Mouse (Mus musculus): ENCODE data around the gene Hdac7. TPM values are rescaled to one million over a fixed set of nuclear protein-coding genes. Genes with fewer than 3 reads are reported as not detected.

The Hdac7 gene
- polyA plus RNA-seq, 1 experiment, result 37.8 TPM

- TF ChIP-seq POLR2A (IDR thresholded peaks at IDR 0.05; ENCODE audit: borderline replicate concordance, control insufficient read depth, low read depth, low read length) (no peak), CTCF (IDR thresholded peaks at IDR 0.05; ENCODE audit: control insufficient read depth, insufficient read depth, low read length) (no peak)
- Histone ChIP-seq H3K4me1 (ENCODE audit: control insufficient read depth, insufficient read depth, low read length) (no peaks in the 10 kb centered on the region; the same call in 1 of the 2 replicates), H3K27ac (ENCODE audit: control insufficient read depth, insufficient read depth, low read depth, low read length, poor library complexity) (no peak overlapping the region), H3K4me3 (replicated peaks; ENCODE audit: control insufficient read depth, low read depth, low read length) (no peak overlapping the region)
- WGBS, result 75% methylated on average over 8 of the region's 8 CpGs
Measured at GRCm38 (mm10) chr15:97864361-97865045, 20.2 kb upstream of the Hdac7 start.

GRCm38 (mm10) chr15:97863494-97863881 lies 19.2 kb upstream of the Hdac7 start:
- Histone ChIP-seq H3K4me3 (replicated peaks; ENCODE audit: control insufficient read depth, low read depth, low read length) (no peak overlapping the region), H3K4me1 (ENCODE audit: control insufficient read depth, insufficient read depth, low read length) (no peaks in the 10 kb centered on the region; the same call in 1 of the 2 replicates), H3K27ac (ENCODE audit: control insufficient read depth, insufficient read depth, low read depth, low read length, poor library complexity) (no peak overlapping the region)
- no peak for TF ChIP-seq CTCF (IDR thresholded peaks at IDR 0.05; ENCODE audit: control insufficient read depth, insufficient read depth, low read length)
- no peak for TF ChIP-seq POLR2A (IDR thresholded peaks at IDR 0.05; ENCODE audit: borderline replicate concordance, control insufficient read depth, low read depth, low read length)
- WGBS, result 88% methylated on average over 18 of the region's 18 CpGs

- Histone ChIP-seq H3K27ac (ENCODE audit: control insufficient read depth, insufficient read depth, low read depth, low read length, poor library complexity) (no peak overlapping the region), H3K4me1 (ENCODE audit: control insufficient read depth, insufficient read depth, low read length) (no peaks in the 10 kb centered on the region; the same call in 1 of the 2 replicates), H3K4me3 (replicated peaks; ENCODE audit: control insufficient read depth, low read depth, low read length) (no peak overlapping the region)
- WGBS, result 76% methylated on average over 14 of the region's 14 CpGs
- TF ChIP-seq POLR2A (IDR thresholded peaks at IDR 0.05; ENCODE audit: borderline replicate concordance, control insufficient read depth, low read depth, low read length) (no peak), CTCF (IDR thresholded peaks at IDR 0.05; ENCODE audit: control insufficient read depth, insufficient read depth, low read length) (no peak)
Measured at GRCm38 (mm10) chr15:97862881-97863493, 18.7 kb upstream of the Hdac7 start.

- Histone ChIP-seq H3K4me1 (ENCODE audit: control insufficient read depth, insufficient read depth, low read length) (no peaks in the 10 kb centered on the region; the same call in 1 of the 2 replicates), H3K4me3 (replicated peaks; ENCODE audit: control insufficient read depth, low read depth, low read length) (no peak overlapping the region), H3K27ac (ENCODE audit: control insufficient read depth, insufficient read depth, low read depth, low read length, poor library complexity) (no peak overlapping the region)
- no peak for TF ChIP-seq CTCF (IDR thresholded peaks at IDR 0.05; ENCODE audit: control insufficient read depth, insufficient read depth, low read length)
- TF ChIP-seq POLR2A (IDR thresholded peaks at IDR 0.05; ENCODE audit: borderline replicate concordance, control insufficient read depth, low read depth, low read length), result no peak
- 81% methylated on average over 3 of the region's 3 CpGs for WGBS
Measured at GRCm38 (mm10) chr15:97860353-97860752, 16.1 kb upstream of the Hdac7 start.

- no peak for TF ChIP-seq POLR2A (IDR thresholded peaks at IDR 0.05; ENCODE audit: borderline replicate concordance, control insufficient read depth, low read depth, low read length)
- no peak for TF ChIP-seq CTCF (IDR thresholded peaks at IDR 0.05; ENCODE audit: control insufficient read depth, insufficient read depth, low read length)
- Histone ChIP-seq H3K4me1 (ENCODE audit: control insufficient read depth, insufficient read depth, low read length) (no peaks in the 10 kb centered on the region), H3K4me3 (replicated peaks; ENCODE audit: control insufficient read depth, low read depth, low read length) (no peak overlapping the region), H3K27ac (ENCODE audit: control insufficient read depth, insufficient read depth, low read depth, low read length, poor library complexity) (no peak overlapping the region)
- WGBS, result 69% methylated on average over 4 of the region's 4 CpGs
Measured at GRCm38 (mm10) chr15:97858431-97858830, 14.1 kb upstream of the Hdac7 start.

- Histone ChIP-seq H3K4me3 (replicated peaks; ENCODE audit: control insufficient read depth, low read depth, low read length) (no peak overlapping the region), H3K4me1 (ENCODE audit: control insufficient read depth, insufficient read depth, low read length) (no peaks in the 10 kb centered on the region), H3K27ac (ENCODE audit: control insufficient read depth, insufficient read depth, low read depth, low read length, poor library complexity) (no peak overlapping the region)
- TF ChIP-seq CTCF (IDR thresholded peaks at IDR 0.05; ENCODE audit: control insufficient read depth, insufficient read depth, low read length) (no peak), POLR2A (IDR thresholded peaks at IDR 0.05; ENCODE audit: borderline replicate concordance, control insufficient read depth, low read depth, low read length) (no peak)
- WGBS, result 67% methylated on average over 6 of the region's 6 CpGs
Measured at GRCm38 (mm10) chr15:97854551-97854950, 10.2 kb upstream of the Hdac7 start.

GRCm38 (mm10) chr15:97854059-97854458 lies 9.8 kb upstream of the Hdac7 start:
- no peaks in the 10 kb centered on the region for H3K4me1 ChIP-seq (ENCODE audit: control insufficient read depth, insufficient read depth, low read length)
- no peak overlapping the region for H3K4me3 ChIP-seq (replicated peaks; ENCODE audit: control insufficient read depth, low read depth, low read length)
- TF ChIP-seq POLR2A (IDR thresholded peaks at IDR 0.05; ENCODE audit: borderline replicate concordance, control insufficient read depth, low read depth, low read length), result no peak
- no peak for TF ChIP-seq CTCF (IDR thresholded peaks at IDR 0.05; ENCODE audit: control insufficient read depth, insufficient read depth, low read length)
- WGBS, result 33% methylated on average over 8 of the region's 8 CpGs
- no peak overlapping the region for H3K27ac ChIP-seq (ENCODE audit: control insufficient read depth, insufficient read depth, low read depth, low read length, poor library complexity)

GRCm38 (mm10) chr15:97852291-97852690 lies 8.0 kb upstream of the Hdac7 start:
- Histone ChIP-seq H3K27ac (ENCODE audit: control insufficient read depth, insufficient read depth, low read depth, low read length, poor library complexity) (no peak overlapping the region), H3K4me1 (ENCODE audit: control insufficient read depth, insufficient read depth, low read length) (peaks cover 1% of the 10 kb centered on the region; the same call in 1 of the 2 replicates), H3K4me3 (replicated peaks; ENCODE audit: control insufficient read depth, low read depth, low read length) (no peak overlapping the region)
- no peak for TF ChIP-seq CTCF (IDR thresholded peaks at IDR 0.05; ENCODE audit: control insufficient read depth, insufficient read depth, low read length)
- TF ChIP-seq POLR2A (IDR thresholded peaks at IDR 0.05; ENCODE audit: borderline replicate concordance, control insufficient read depth, low read depth, low read length), result no peak
- 86% methylated on average over 3 of the region's 3 CpGs for WGBS
